In the genomic region with DNA sequence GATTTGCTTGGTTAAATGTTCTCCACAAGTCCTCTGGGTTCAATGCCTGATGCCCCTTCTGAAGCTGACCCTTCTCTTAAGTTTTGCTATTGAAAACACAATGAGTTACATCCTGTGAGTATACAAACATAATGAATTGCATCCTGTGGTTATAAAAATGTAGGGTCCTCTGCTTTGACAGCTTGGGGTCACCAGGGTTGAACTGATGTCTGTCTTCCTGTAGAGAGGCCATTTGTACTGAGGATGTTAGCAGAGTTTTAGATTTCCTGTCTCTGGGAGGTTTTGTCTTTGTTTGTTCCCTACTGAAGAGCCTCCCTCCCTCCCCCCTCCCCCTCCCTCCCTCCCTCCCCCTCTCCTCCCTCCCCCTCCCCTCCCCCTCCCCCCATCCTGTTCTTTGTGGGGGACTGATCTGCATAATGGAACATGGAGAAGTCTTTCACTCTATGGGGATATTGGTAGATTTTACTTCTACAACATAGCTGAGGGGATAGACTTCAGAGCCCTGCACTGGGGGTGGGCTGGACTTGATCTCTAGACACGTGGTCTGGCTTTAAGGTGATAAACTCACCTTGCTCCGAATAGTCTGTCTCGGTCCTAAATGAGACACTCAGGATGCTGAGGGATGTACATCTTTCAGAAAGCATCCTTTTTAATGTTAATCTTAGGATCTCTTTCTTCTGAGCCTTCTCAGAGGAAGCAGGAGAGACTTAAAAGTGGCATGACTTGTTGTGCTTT, we compare ENCODE assay signal across 16 mouse cellular contexts.
DNase-seq lines count a peak whose midpoint lies in the region.
"Had no signal": no experiment of that assay in that cellular context is flagged by ENCODE, and none has a peak within 500 bp of the region (broad histone marks: within the 10 kb centered on the region; RNA-seq: fewer than 3 reads in every experiment).

No protein-coding gene starts in this region.

- H3K27ac ChIP-seq in limb, embryonic 10.5 days = peak overlapping the region; percentile 58
- H3K27ac ChIP-seq: hindbrain, embryonic 10.5 days; liver, embryonic 12.5 days; macrophage; midbrain, embryonic 12.5 days had no signal

- no peaks in the 10 kb centered on the region for H3K27me3 ChIP-seq in limb, embryonic 10.5 days (ENCODE audit: low read depth, poor library complexity, severe bottlenecking)
- H3K27me3 ChIP-seq: forebrain, embryonic 12.5 days; liver, embryonic 12.5 days; midbrain, embryonic 12.5 days had no signal

- peak; percentile 71 for DNase-seq in heart, adult 11 months
- DNase-seq in heart, postnatal 25 days (ENCODE audit: low spot score) = no peak
- DNase-seq in lung, postnatal 10 days = peak; percentile 15
- no peak for DNase-seq in lung, postnatal 36 days
- peak; percentile 59 for DNase-seq in ES-CJ7 (ENCODE audit: low read depth, low spot score)
- DNase-seq in limb, embryonic 10.5 days (ENCODE audit: low spot score) = no peak
- DNase-seq in adrenal gland, adult 2 months = no peak
- DNase-seq in adrenal gland, postnatal 10 days = no peak
- DNase-seq: adrenal gland, postnatal 25 days; cerebellum, adult 9-11 months; spleen, adult 18-20 months had no signal

- peaks cover 38% of the 10 kb centered on the region for H3K4me1 ChIP-seq in limb, embryonic 10.5 days
- H3K4me1 ChIP-seq: liver, embryonic 12.5 days had no signal

- H3K4me3 ChIP-seq in limb, embryonic 10.5 days = no peak overlapping the region
- H3K4me3 ChIP-seq: forebrain, embryonic 12.5 days; hindbrain, embryonic 10.5 days; liver, embryonic 12.5 days; midbrain, embryonic 12.5 days had no signal

- H3K9me3 ChIP-seq in limb, embryonic 10.5 days (replicated peaks) = no peaks in the 10 kb centered on the region
- H3K9me3 ChIP-seq: forebrain, embryonic 12.5 days; hindbrain, embryonic 10.5 days; liver, embryonic 12.5 days; midbrain, embryonic 12.5 days had no signal

- intact Hi-C loops in heart, postnatal 25 days (cut with DNase I) = no loop called here

- H3K36me3 ChIP-seq in limb, embryonic 10.5 days = peaks cover 9% of the 10 kb centered on the region; the same call in 1 of the 2 replicates
- H3K36me3 ChIP-seq: forebrain, embryonic 12.5 days; hindbrain, embryonic 10.5 days; liver, embryonic 12.5 days; midbrain, embryonic 12.5 days had no signal

- 54% methylated on average over 3 of the region's 3 CpGs for WGBS in limb, embryonic 10.5 days

Comparison
In these comparisons a context has a peak if more than half of its experiments do, and no peak if none do; other contexts are left out.
1. DNase-seq: peak in heart, adult 11 months (single experiment), lung, postnatal 10 days (single experiment) and ES-CJ7 (single experiment); none in heart, postnatal 25 days (single experiment), lung, postnatal 36 days (single experiment), limb, embryonic 10.5 days (single experiment), adrenal gland, adult 2 months (single experiment) and adrenal gland, postnatal 10 days (single experiment).